9 mouse cellular contexts compared by ENCODE assay signal in genomic region chr11:49650113-49650993, GRCm38 (mm10). TPM values are rescaled to one million over a fixed set of nuclear protein-coding genes. Genes with fewer than 3 reads are reported as not detected.
DNase-seq lines count a peak whose midpoint lies in the region; ATAC-seq and TF ChIP-seq lines count a peak whose summit lies in the region.
"Had no signal": no experiment of that assay in that cellular context is flagged by ENCODE, and none has a peak within 500 bp of the region (broad histone marks: within the 10 kb centered on the region; RNA-seq: fewer than 3 reads in every experiment).

No protein-coding gene starts in this region.

- no peak overlapping the region for H3K9ac ChIP-seq in kidney, embryonic 15.5 days
- H3K9ac ChIP-seq: stomach, embryonic 15.5 days had no signal

- WGBS in kidney, embryonic 15.5 days = 38% methylated on average over 18 of the region's 18 CpGs

- H3K4me1 ChIP-seq in kidney, embryonic 15.5 days = peaks cover 19% of the 10 kb centered on the region

- no peak for TF ChIP-seq POLR2A in myocyte (IDR thresholded peaks at IDR 0.05; ENCODE audit: insufficient read length, low read depth)

- no peak overlapping the region for H3ac ChIP-seq in myocyte (ENCODE audit: control insufficient read depth, insufficient read length)

- H3K27ac ChIP-seq in kidney, embryonic 15.5 days = no peak overlapping the region
- H3K27ac ChIP-seq: stomach, embryonic 15.5 days had no signal

- peak overlapping the region; percentile 40 for H3K4me2 ChIP-seq in kidney, embryonic 15.5 days
- H3K4me2 ChIP-seq in myocyte (ENCODE audit: low read depth) = peak overlapping the region; percentile 7
- H3K4me2 ChIP-seq: stomach, embryonic 15.5 days had no signal

- peak; percentile 57 for ATAC-seq in kidney, embryonic 15.5 days (replicated peaks; ENCODE audit: low FRiP score)

- no peak overlapping the region for H3K4me3 ChIP-seq in kidney, embryonic 15.5 days (replicated peaks)
- H3K4me3 ChIP-seq in myocyte = no peak overlapping the region
- H3K4me3 ChIP-seq: stomach, embryonic 15.5 days had no signal

- no peaks in the 10 kb centered on the region for H3K79me2 ChIP-seq in myocyte (ENCODE audit: control insufficient read depth, insufficient read depth)

- H3K9me3 ChIP-seq in kidney, embryonic 15.5 days (replicated peaks) = no peaks in the 10 kb centered on the region
- H3K9me3 ChIP-seq: stomach, embryonic 15.5 days had no signal

- no peaks in the 10 kb centered on the region for H3K36me3 ChIP-seq in kidney, embryonic 15.5 days
- no peaks in the 10 kb centered on the region for H3K36me3 ChIP-seq in myocyte (ENCODE audit: control insufficient read depth, insufficient read depth)
- H3K36me3 ChIP-seq: stomach, embryonic 15.5 days had no signal

- DNase-seq in cerebellum, postnatal 14 days = peak; percentile 24 to 59
- no peak for DNase-seq in cerebellum, postnatal 36 days
- DNase-seq in 416B (ENCODE audit: low read depth) = peak; percentile 75
- DNase-seq in c-Kit-negative CD71-positive TER-119-positive erythroid progenitor cells, embryonic 14.5 days (ENCODE audit: low read depth, low spot score) = peak; percentile 59
- DNase-seq in T-cell, adult 2 months (ENCODE audit: low spot score) = no peak
- DNase-seq in urinary bladder, postnatal 14 days (ENCODE audit: low spot score) = no peak

- H3K27me3 ChIP-seq in kidney, embryonic 15.5 days = no peaks in the 10 kb centered on the region
- peaks cover 7% of the 10 kb centered on the region for H3K27me3 ChIP-seq in myocyte (ENCODE audit: control insufficient read depth, insufficient read depth, insufficient read length)
- H3K27me3 ChIP-seq: stomach, embryonic 15.5 days had no signal

TF ChIP-seq in myocyte, 11 proteins besides CTCF, POLR2A, EP300 and RAD21:
- TF ChIP-seq TCF12 (IDR thresholded peaks at IDR 0.05; ENCODE audit: insufficient read depth, poor library complexity, severe bottlenecking) (no peak), POLR2AphosphoS2 (IDR thresholded peaks at IDR 0.05; ENCODE audit: insufficient read length, low read depth) (no peak), MYOG (IDR thresholded peaks at IDR 0.05; ENCODE audit: control insufficient read depth in 1 of 3, insufficient read depth in 1 of 3, insufficient read length in 2 of 3, low read depth in 2 of 3) (no peak), TCF3 (IDR thresholded peaks at IDR 0.05; ENCODE audit: insufficient read length, low read depth) (no peak)

RNA-seq across cellular contexts. Expression of gene Scgb3a1, which starts 13.1 kb away (rescaled TPM):
- polyA plus RNA-seq in kidney, embryonic 15.5 days (2015; fragmentation: Nextera tagmentation; extraction: Ambion mirVana) = not detected in 2 replicates
- not detected for polyA plus RNA-seq in myocyte (2012; fragmentation: generic; extraction: Trizol)
- polyA plus RNA-seq: stomach, embryonic 15.5 days had no signal

RNA-seq across cellular contexts. Expression of gene Flt4, which starts 41.3 kb away (rescaled TPM):
- polyA plus RNA-seq in kidney, embryonic 15.5 days (2015; fragmentation: Nextera tagmentation; extraction: Ambion mirVana) = 8.3 and 10.1 TPM in 2 replicates
- polyA plus RNA-seq in myocyte (2012; fragmentation: generic; extraction: Trizol) = 0.01 TPM

Comparison
In these comparisons a context has a peak if more than half of its experiments do, and no peak if none do; other contexts are left out.
1. DNase-seq: peak in cerebellum, postnatal 14 days (2 of 2), 416B (single experiment) and c-Kit-negative CD71-positive TER-119-positive erythroid progenitor cells, embryonic 14.5 days (single experiment); none in cerebellum, postnatal 36 days (0 of 2), T-cell, adult 2 months (single experiment) and urinary bladder, postnatal 14 days (single experiment).